Mouse (Mus musculus) heart, adult 18-20 months (tissue): ENCODE data around the gene Olfr1174-ps. TPM values are rescaled to one million over a fixed set of nuclear protein-coding genes. Genes with fewer than 3 reads are reported as not detected.

ENCODE experiments used
- DNase-seq, 2 experiments: peaks; one replicate each; pipeline ENCODE4 v3.0.0; 2021 to 2022; ENCODE audit warnings: mixed read lengths in 1 of 2
- long read RNA-seq, 2 experiments: library from polyadenylated mRNA; stranded (forward); transcript quantifications; one replicate each; pipeline ENCODE4 v2.0.0; 2021
- total RNA-seq, 2 experiments: library from RNA; stranded (reverse); gene quantifications; 2 replicates each; pipeline ENCODE4 v1.2.3; 2021

Gene Olfr1174-ps
- not detected for total RNA-seq
- long read RNA-seq, experiment 1, result 0 reads
- long read RNA-seq, experiment 2, result 0 reads

GRCm38 (mm10) chr2:88315035-88315434, at the start of gene Olfr1174-ps:
Gene Olfr1174-ps (minus strand): TSS chr2:88315135.
- DNase-seq, result no peak

DNA sequence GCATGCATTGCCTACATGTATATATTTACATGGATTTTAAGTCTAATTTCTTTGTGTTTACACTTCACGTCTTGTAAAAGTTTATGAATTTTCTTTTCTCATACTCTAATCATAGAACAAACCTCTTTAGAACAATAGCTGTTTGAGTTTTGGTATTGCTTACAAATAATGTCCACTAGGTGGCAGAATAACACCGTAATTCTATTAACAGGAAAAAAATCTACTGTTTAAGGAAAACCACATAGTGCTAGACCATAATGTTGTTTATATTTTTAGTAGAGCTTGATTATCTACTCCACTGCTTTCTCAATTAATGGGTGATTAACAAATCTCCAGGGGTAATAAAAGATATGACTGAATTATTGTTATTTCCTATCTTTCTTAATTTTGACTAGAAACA, 41.4 kb upstream of the Olfr1174-ps start:
- peak in 1 of 2 experiments; percentile 4 for DNase-seq

DNA sequence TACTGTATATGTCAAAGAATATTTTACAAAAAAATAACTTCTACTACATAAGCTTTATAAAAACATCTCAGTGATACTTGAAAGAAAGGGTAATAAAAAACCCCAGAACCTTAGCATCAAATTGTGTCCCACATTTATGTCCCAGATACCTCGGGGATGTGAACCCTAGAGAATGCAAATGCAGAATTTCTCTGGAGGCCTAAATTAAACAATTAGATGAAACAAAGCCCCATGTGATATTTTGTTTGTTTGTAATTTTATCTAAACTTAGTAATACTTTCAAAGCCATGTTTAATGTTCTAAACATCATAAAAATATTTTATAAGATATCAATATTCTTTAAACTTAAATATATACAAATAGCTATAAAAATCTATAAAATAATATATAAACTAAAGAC, 31.5 kb upstream of the Olfr1174-ps start, which contains the start of gene Olfr1177-ps:
Gene Olfr1177-ps (minus strand): TSS at position 101 of the 400 bp plus-strand sequence.
- no peak for DNase-seq

DNA sequence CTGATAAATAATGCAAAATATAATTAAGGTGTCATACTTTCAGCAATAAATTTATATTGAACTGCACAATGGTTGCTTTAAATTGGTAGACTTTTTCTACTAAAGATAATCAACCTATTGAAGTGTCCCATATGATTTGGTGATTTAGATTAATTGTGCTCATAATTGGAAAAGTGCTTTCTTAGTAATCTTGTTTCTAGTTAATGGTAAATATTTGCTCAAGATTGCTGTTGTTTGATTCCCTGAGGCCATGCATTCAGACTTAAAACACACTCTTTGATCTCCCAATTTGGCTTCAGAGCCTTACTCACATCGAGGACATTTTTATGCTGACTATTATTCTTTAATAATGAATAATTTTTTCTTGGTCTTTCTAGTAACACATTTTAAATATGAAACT, 21.5 kb upstream of the Olfr1174-ps start, which contains the start of gene Olfr1176:
Gene Olfr1176 (plus strand): TSS at position 301 of the 400 bp plus-strand sequence.
- no peak for DNase-seq

GRCm38 (mm10) chr2:88327115-88327514, 12.2 kb upstream of the Olfr1174-ps start, which contains the start of gene Olfr1175-ps:
Gene Olfr1175-ps (minus strand): TSS chr2:88327215.
- DNase-seq, result no peak

DNA sequence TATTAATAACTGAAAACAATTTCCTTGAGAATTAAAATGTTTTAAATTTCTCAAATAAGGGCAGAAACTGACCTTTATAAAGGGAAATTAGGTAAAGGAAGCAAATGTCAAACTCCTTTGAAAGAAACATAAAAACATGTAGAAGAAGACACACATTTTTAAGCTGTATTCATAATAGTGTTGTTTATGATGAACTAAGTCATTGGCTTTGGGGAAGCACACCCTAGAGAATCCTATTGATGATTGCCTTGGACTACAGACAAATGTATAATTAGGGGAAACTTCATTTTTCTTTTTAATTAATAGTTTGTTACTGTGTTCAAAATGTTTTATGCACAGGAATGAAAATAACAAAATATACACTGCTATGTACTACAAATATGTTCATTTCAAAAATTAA, 35.2 kb downstream of the Olfr1174-ps start, which contains the start of gene Olfr1173:
Gene Olfr1173 (minus strand): TSS at position 101 of the 400 bp plus-strand sequence.
- DNase-seq, result no peak

Other genes starting within 250 kb of the Olfr1174-ps start
- not detected for gene Olfr1163, start 243.3 kb downstream of the Olfr1174-ps start, total RNA-seq
- gene Olfr1164, start 221.2 kb downstream of the Olfr1174-ps start, total RNA-seq, result not detected
- gene Olfr1166, start 186.9 kb downstream of the Olfr1174-ps start, total RNA-seq, result not detected
- not detected for gene Olfr1167, start 159.9 kb downstream of the Olfr1174-ps start, total RNA-seq
- not detected for gene Olfr1168, start 133.3 kb downstream of the Olfr1174-ps start, total RNA-seq
- not detected for gene Olfr1170, start 86.8 kb downstream of the Olfr1174-ps start, total RNA-seq
- not detected for gene Olfr1173, start 35.3 kb downstream of the Olfr1174-ps start, total RNA-seq
- gene Olfr1175-ps, start 12.1 kb upstream of the Olfr1174-ps start, total RNA-seq, result not detected
- not detected for gene Olfr1176, start 21.6 kb upstream of the Olfr1174-ps start, total RNA-seq
- gene Olfr1177-ps, start 31.4 kb upstream of the Olfr1174-ps start, total RNA-seq, result not detected
- gene Olfr1178, start 71.9 kb upstream of the Olfr1174-ps start, total RNA-seq, result not detected
- gene Olfr1179, start 91.3 kb upstream of the Olfr1174-ps start, total RNA-seq, result not detected
- gene Olfr1180, start 104.0 kb upstream of the Olfr1174-ps start, total RNA-seq, result not detected
- gene Olfr1181, start 111.0 kb upstream of the Olfr1174-ps start, total RNA-seq, result not detected
- not detected for gene Gm13757, start 134.0 kb upstream of the Olfr1174-ps start, total RNA-seq
- gene Olfr1183, start 139.7 kb upstream of the Olfr1174-ps start, total RNA-seq, result not detected
- gene Olfr1184, start 168.5 kb upstream of the Olfr1174-ps start, total RNA-seq, result not detected
- gene Olfr1185-ps1, start 178.2 kb upstream of the Olfr1174-ps start, total RNA-seq, result not detected
- not detected for gene Olfr1186, start 203.4 kb upstream of the Olfr1174-ps start, total RNA-seq
- not detected for gene Olfr1188, start 241.8 kb upstream of the Olfr1174-ps start, total RNA-seq